Mouse (Mus musculus) gastrocnemius, postnatal 14 days (tissue): ENCODE data around the gene Ccl2. TPM values are rescaled to one million over a fixed set of nuclear protein-coding genes. Genes with fewer than 3 reads are reported as not detected.

Experiments used
- DNase-seq: peaks from one replicate; pipeline ENCODE4 v3.0.0; 2021; ENCODE audit warnings: mixed read lengths
- intact Hi-C: fragments of 180-260 bp; cut with DNase I; formaldehyde crosslinking; loops from one replicate; pipeline ENCODE4 v1.15.1; 2025; ENCODE audit warnings: low total_unique reads
- total RNA-seq, 2 experiments: library from RNA; stranded (reverse); gene quantifications; 2 replicates each; pipeline ENCODE4 v1.2.3; 2021

The Ccl2 gene
- total RNA-seq, 2 experiments from 2014 or later = 0.29 to 1.1 TPM

DNA sequence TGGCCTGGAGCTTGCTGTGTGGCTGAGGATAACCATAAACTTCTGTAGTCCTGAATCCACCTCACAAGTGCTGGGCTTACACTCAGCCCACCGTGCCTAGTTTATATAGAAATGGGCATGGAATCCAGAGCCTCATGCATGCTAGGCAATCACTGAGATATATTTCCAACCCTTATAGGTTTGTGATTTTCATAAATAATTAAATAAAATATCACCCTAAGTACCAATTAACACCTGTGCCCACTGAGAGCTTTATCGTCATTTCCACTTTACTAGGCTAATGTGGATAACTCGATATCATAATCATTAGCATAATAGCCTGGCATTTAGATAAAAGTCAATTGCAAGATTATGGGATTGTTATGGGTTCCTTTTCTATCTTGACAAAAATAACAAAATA is 49.0 kb downstream of the Ccl2 start:
- intact Hi-C loops = no loop called here
- no peak for DNase-seq

Other genes starting within 250 kb of the Ccl2 start
- gene 5530401A14Rik, start 174.9 kb upstream of the Ccl2 start, total RNA-seq = under 1 TPM; 0.13 to 0.16 TPM
- gene Asic2, start 67.1 kb upstream of the Ccl2 start, total RNA-seq = under 1 TPM in 1 of 2 experiments, not detected in 1; 0.06 TPM
- gene Gm17268, start 3.0 kb downstream of the Ccl2 start, total RNA-seq = not detected
- gene Ccl7, start 10.1 kb downstream of the Ccl2 start, total RNA-seq = under 1 TPM in 1 of 2 experiments, not detected in 1; 0.45 TPM
- gene Ccl11, start 22.3 kb downstream of the Ccl2 start, total RNA-seq = 10 to 100 TPM; 16.3 to 20.7 TPM
- gene Ccl12, start 66.3 kb downstream of the Ccl2 start, total RNA-seq = under 1 TPM in 1 of 2 experiments, not detected in 1; 0.86 TPM
- under 1 TPM; 0.62 to 0.66 TPM for gene Ccl8, start 79.6 kb downstream of the Ccl2 start, total RNA-seq